Mouse (Mus musculus): Measurements from ENCODE around the gene Zfp329.
"Not testable (repeated sequence)": the region's sequence is repeated elsewhere in the genome, so short reads cannot be mapped to it uniquely, and the experiment has no call there.

Gene Zfp329

GRCm38 (mm10) chr7:12818521-12819295, at the start of gene Zfp329:
Gene Zfp329, minus strand, starts transcription at chr7:12818858.
- DNase-seq, result peak; percentile 87

- DNase-seq, result no peak
Measured at GRCm38 (mm10) chr7:12835779-12836178, 17.1 kb upstream of the Zfp329 start.

GRCm38 (mm10) chr7:12835193-12835671, 16.6 kb upstream of the Zfp329 start:
- peak; percentile 16 for DNase-seq

GRCm38 (mm10) chr7:12834162-12835120, 15.8 kb upstream of the Zfp329 start, which contains the start of gene Zfp110:
Gene Zfp110, plus strand, starts transcription at chr7:12834761.
- DNase-seq, result peak; percentile 89

GRCm38 (mm10) chr7:12815566-12815965, 3.1 kb downstream of the Zfp329 start:
- DNase-seq, result no peak

GRCm38 (mm10) chr7:12803727-12804071, 15.0 kb downstream of the Zfp329 start:
- no peak for DNase-seq

GRCm38 (mm10) chr7:12802866-12803726, 15.6 kb downstream of the Zfp329 start, which contains the start of gene Zscan18:
Gene Zscan18, minus strand, starts transcription at chr7:12803635.
- peak; percentile 19 for DNase-seq

GRCm38 (mm10) chr7:12799554-12799953, 19.1 kb downstream of the Zfp329 start:
- no peak for DNase-seq

GRCm38 (mm10) chr7:12797971-12798370, 20.7 kb downstream of the Zfp329 start:
- no peak for DNase-seq

GRCm38 (mm10) chr7:12792624-12793023, 26.0 kb downstream of the Zfp329 start:
- DNase-seq, result not testable (repeated sequence)

- DNase-seq, result no peak
Measured at GRCm38 (mm10) chr7:12788025-12788424, 30.6 kb downstream of the Zfp329 start.

GRCm38 (mm10) chr7:12787333-12787732, 31.3 kb downstream of the Zfp329 start:
- no peak for DNase-seq

GRCm38 (mm10) chr7:12780151-12780830, 38.4 kb downstream of the Zfp329 start:
- peak; percentile 33 for DNase-seq

GRCm38 (mm10) chr7:12779782-12780150, 38.9 kb downstream of the Zfp329 start:
- no peak for DNase-seq

GRCm38 (mm10) chr7:12779141-12779540, 39.5 kb downstream of the Zfp329 start:
- DNase-seq, result no peak

GRCm38 (mm10) chr7:12774606-12775005, 44.1 kb downstream of the Zfp329 start:
- DNase-seq, result peak; percentile 79

GRCm38 (mm10) chr7:12774111-12774510, 44.5 kb downstream of the Zfp329 start:
- no peak for DNase-seq
